Mouse (Mus musculus) midbrain, embryonic 16.5 days (tissue): ENCODE results near the gene Nfx1. TPM values are rescaled to one million over a fixed set of nuclear protein-coding genes. Genes with fewer than 3 reads are reported as not detected.

Experiments used
- ATAC-seq: fragments of 200-750 bp; cut with Nextera tagmentation; 2 replicates; pipeline ENCODE4 v1.8.0; 2017; ENCODE audit warnings: moderate TSS enrichment
- H3K27ac ChIP-seq: fragments of 300-500 bp; sonication (generic); 2 replicates; pipeline ENCODE4 v1.5.1; 2014; ENCODE audit warnings: mild to moderate bottlenecking, low read length, mixed read lengths
- H3K27me3 ChIP-seq: fragments of 300-500 bp; sonication (generic); 2 replicates; pipeline ENCODE4 v1.6.1; 2014; ENCODE audit warnings: low read depth, low read length, mixed read lengths; ENCODE audit not compliant: control insufficient read depth, insufficient read depth
- H3K36me3 ChIP-seq: fragments of 300-500 bp; sonication (generic); 2 replicates; pipeline ENCODE4 v1.6.1; 2014; ENCODE audit warnings: mild to moderate bottlenecking, low read length, moderate library complexity, mixed read lengths; ENCODE audit not compliant: control insufficient read depth, insufficient read depth
- H3K4me1 ChIP-seq: fragments of 300-500 bp; sonication (generic); 2 replicates; pipeline ENCODE4 v1.6.1; 2014; ENCODE audit warnings: mild to moderate bottlenecking, low read length, mixed read lengths; ENCODE audit not compliant: control insufficient read depth, insufficient read depth
- H3K4me2 ChIP-seq: fragments of 300-500 bp; sonication (generic); 2 replicates; pipeline ENCODE4 v1.6.1; 2014; ENCODE audit warnings: mild to moderate bottlenecking, low read length, mixed read lengths
- H3K4me3 ChIP-seq: fragments of 300-500 bp; sonication (generic); 2 replicates; pipeline ENCODE4 v1.5.1; 2014; ENCODE audit warnings: low read depth, mild to moderate bottlenecking, low read length, moderate library complexity, mixed read lengths
- H3K9ac ChIP-seq: fragments of 300-500 bp; sonication (generic); 2 replicates; pipeline ENCODE4 v1.6.1; 2014; ENCODE audit warnings: low read depth, low read length, mixed read lengths
- H3K9me3 ChIP-seq: fragments of 300-500 bp; sonication (generic); replicated peaks from 2 replicates; pipeline ENCODE4 v1.6.1; 2014; ENCODE audit warnings: mild to moderate bottlenecking, low read length, mixed read lengths; ENCODE audit not compliant: control insufficient read depth, poor library complexity, severe bottlenecking
- WGBS: fragments of 180-500 bp; shearing (Covaris S2); extraction: QIAGEN DNeasy Blood & Tissue Kit; methylation state at CpG from one replicate; pipeline ENCODE4 v1.1.7; 2014; 5-methylcytosine and 5-hydroxymethylcytosine counted together
- polyA plus RNA-seq: library from polyadenylated mRNA; unstranded; fragments of >200 nt; fragmentation: Nextera tagmentation; extraction: Ambion mirVana; gene quantifications from 2 replicates; pipeline ENCODE4 v1.2.1, GENCODE M21; 2015

The Nfx1 gene
- polyA plus RNA-seq, 1 experiment from 2014 or later, result 115 TPM

DNA sequence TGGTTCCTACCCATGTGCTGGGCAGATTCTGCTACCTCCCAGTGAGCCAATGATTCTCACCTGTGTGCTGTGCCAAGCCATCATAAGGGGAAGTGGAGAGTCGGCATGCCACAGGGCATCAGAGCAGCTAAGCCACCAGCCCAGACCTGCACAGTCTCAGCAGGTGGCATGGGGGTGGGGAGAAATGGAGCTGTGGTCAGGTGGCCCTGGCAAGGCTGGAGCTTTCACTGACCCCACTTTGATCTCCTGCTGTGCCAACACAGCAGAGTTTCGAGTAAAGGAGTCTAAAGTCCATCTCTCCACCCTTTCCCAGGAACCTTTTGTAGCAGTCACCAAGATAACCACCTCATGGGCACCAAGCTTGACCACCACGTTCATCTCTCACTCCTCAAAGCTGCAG is 57.2 kb downstream of the Nfx1 start:
- Histone ChIP-seq H3K4me1 (no peaks in the 10 kb centered on the region), H3K9ac (no peak overlapping the region), H3K9me3 (no peaks in the 10 kb centered on the region), H3K4me2 (no peak overlapping the region), H3K4me3 (no peak overlapping the region), H3K27me3 (no peaks in the 10 kb centered on the region), H3K27ac (no peak overlapping the region), H3K36me3 (peaks cover 9% of the 10 kb centered on the region)
- ATAC-seq, result no peak
- 95% methylated on average over 3 of the region's 3 CpGs for WGBS

DNA sequence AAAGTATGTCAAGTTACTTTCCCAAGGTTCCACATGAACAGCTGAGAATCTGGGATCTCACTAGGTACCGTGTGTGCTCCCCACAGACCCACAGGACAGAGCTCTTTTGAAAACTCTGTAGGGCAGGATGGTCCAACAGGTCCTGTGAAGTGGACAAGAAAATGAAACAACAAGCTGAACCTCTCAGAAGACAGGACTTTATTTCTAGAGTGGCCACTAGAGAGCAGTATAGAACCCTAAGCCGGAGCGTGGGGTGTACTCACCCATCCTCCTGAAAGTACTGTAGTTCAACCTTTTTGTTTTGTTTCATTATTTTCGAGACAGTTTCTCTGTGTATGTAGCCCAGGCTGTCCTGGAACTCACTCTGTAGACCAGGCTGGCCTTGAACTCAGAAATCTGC is 57.6 kb downstream of the Nfx1 start:
- no peak overlapping the region for H3K9ac ChIP-seq
- peaks cover 6% of the 10 kb centered on the region for H3K36me3 ChIP-seq
- no peaks in the 10 kb centered on the region for H3K9me3 ChIP-seq
- H3K27me3 ChIP-seq, result no peaks in the 10 kb centered on the region
- H3K4me2 ChIP-seq, result no peak overlapping the region
- ATAC-seq, result no peak
- no peak overlapping the region for H3K4me3 ChIP-seq
- H3K4me1 ChIP-seq, result no peaks in the 10 kb centered on the region
- no peak overlapping the region for H3K27ac ChIP-seq
- 90% methylated on average over 4 of the region's 4 CpGs for WGBS

DNA sequence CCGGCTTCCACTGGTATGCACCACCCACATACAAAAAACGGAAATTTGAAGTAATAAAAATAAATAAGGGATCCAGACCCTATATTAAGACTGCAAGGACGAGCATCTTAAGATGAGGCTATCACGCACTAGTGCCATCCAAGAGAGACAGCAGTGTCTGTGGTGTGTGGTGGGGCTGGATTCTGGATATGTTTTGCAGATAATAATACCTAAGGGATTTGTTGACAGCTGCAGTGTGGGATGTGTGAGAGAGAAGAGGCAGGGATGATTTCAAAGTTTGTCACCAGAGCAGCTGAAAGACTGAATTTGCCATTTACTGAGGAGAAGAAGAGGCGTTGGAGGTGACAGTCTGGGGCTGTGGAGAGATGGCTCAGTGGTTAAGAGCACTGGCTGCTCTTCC is 58.7 kb downstream of the Nfx1 start:
- no peaks in the 10 kb centered on the region for H3K27me3 ChIP-seq
- no peak overlapping the region for H3K4me3 ChIP-seq
- ATAC-seq, result no peak
- 93% methylated on average over 5 of the region's 5 CpGs for WGBS
- no peak overlapping the region for H3K9ac ChIP-seq
- no peaks in the 10 kb centered on the region for H3K9me3 ChIP-seq
- peaks cover 5% of the 10 kb centered on the region; the same call in 1 of the 2 replicates for H3K36me3 ChIP-seq
- H3K4me2 ChIP-seq, result no peak overlapping the region
- no peak overlapping the region for H3K27ac ChIP-seq
- no peaks in the 10 kb centered on the region for H3K4me1 ChIP-seq

DNA sequence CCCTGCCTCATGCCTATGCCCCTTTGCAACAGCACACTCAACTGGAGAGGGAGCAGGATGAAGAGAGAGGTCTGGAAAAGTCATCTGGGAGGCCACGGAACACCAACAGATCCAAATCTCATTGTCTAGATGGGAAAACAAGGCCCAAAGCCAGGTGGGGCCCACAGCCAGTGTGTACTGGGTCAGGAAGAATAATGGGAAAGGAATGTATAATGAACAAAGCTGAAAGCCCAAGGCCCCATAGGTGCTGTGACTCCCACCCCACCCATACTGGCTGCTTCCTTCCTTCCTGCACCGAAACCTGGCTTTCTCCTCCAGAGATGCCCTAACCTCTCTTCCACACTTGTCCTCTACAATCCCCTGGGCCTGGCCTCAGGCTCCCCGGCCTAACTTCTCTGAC is 60.5 kb downstream of the Nfx1 start:
- Histone ChIP-seq H3K4me1 (no peaks in the 10 kb centered on the region), H3K9me3 (no peaks in the 10 kb centered on the region), H3K27me3 (no peaks in the 10 kb centered on the region), H3K4me3 (no peak overlapping the region), H3K27ac (no peak overlapping the region), H3K9ac (no peak overlapping the region), H3K36me3 (no peaks in the 10 kb centered on the region; the same call in 1 of the 2 replicates), H3K4me2 (no peak overlapping the region)
- ATAC-seq, result no peak
- WGBS, result 70% methylated on average over 3 of the region's 3 CpGs

DNA sequence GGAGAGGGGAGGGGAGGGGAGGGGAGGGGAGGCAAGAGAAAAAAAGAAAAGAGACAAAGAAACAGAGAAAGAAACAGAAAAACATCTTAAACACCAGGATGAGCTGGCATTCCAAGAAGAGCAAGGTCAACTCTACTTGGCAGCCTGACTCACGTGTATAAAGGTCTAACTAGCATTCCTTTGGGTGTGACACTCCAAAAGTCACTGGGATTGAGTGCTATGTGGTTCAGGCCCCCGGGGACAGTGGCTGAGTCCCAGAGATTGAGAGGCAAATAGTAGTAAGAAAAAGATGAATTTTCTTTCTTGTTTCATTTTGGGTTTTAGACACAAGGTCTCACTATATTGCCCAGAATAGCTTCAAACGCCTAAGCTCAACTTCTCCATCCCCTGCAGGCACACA is 67.2 kb downstream of the Nfx1 start:
- Histone ChIP-seq H3K27ac (no peak overlapping the region), H3K4me2 (no peak overlapping the region), H3K27me3 (no peaks in the 10 kb centered on the region), H3K36me3 (no peaks in the 10 kb centered on the region), H3K4me3 (no peak overlapping the region), H3K9ac (no peak overlapping the region), H3K4me1 (no peaks in the 10 kb centered on the region), H3K9me3 (no peaks in the 10 kb centered on the region)
- WGBS, result 79% methylated on average over 3 of the region's 3 CpGs
- no peak for ATAC-seq

DNA sequence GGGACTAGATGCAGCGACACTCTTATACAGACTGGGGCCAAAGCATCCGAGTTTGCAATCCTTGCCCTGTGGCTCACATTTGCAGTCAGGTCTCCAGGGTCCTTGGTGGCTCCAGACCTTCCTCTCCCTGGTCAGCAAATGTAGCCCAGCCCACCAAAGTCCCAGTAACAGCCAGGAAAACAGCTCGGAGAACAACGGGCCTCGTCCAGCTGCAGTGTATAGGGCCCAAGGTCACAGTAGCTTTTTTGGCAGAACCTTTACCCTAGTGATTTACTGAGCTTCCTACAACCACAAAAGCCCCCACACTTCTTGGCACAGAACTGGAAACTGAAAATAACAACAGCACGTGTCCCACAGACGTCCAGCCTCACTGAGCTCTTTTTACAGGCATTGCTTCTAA is 70.3 kb downstream of the Nfx1 start:
- H3K4me3 ChIP-seq, result no peak overlapping the region
- no peak for ATAC-seq
- no peak overlapping the region for H3K4me2 ChIP-seq
- H3K9ac ChIP-seq, result no peak overlapping the region
- no peaks in the 10 kb centered on the region for H3K9me3 ChIP-seq
- WGBS, result 83% methylated on average over 7 of the region's 7 CpGs
- H3K4me1 ChIP-seq, result no peaks in the 10 kb centered on the region
- H3K36me3 ChIP-seq, result no peaks in the 10 kb centered on the region
- H3K27ac ChIP-seq, result no peak overlapping the region
- no peaks in the 10 kb centered on the region for H3K27me3 ChIP-seq

DNA sequence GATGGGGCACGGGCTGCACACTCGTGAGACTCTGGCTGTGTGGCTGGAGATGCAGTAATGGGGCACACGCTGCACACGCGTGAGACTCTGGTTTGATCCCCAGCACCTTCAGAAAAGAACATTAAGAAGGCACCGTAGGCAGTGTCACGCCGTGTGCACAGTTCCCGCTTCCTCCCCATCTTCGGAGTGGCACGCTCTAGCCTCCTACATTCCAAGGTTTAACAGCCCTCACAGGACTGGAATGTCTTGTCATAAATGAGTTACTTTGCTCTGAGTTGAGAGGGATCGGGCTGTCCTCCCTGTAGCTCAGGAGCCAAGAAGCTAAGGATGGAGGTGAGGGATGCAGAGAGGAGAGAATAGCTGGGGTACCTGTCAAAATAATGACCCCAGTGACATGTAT is 72.2 kb downstream of the Nfx1 start:
- H3K36me3 ChIP-seq, result no peaks in the 10 kb centered on the region
- no peaks in the 10 kb centered on the region for H3K9me3 ChIP-seq
- no peak for ATAC-seq
- no peaks in the 10 kb centered on the region for H3K4me1 ChIP-seq
- H3K27me3 ChIP-seq, result no peaks in the 10 kb centered on the region
- H3K4me2 ChIP-seq, result no peak overlapping the region
- H3K27ac ChIP-seq, result no peak overlapping the region
- no peak overlapping the region for H3K9ac ChIP-seq
- H3K4me3 ChIP-seq, result no peak overlapping the region
- 90% methylated on average over 12 of the region's 12 CpGs for WGBS

DNA sequence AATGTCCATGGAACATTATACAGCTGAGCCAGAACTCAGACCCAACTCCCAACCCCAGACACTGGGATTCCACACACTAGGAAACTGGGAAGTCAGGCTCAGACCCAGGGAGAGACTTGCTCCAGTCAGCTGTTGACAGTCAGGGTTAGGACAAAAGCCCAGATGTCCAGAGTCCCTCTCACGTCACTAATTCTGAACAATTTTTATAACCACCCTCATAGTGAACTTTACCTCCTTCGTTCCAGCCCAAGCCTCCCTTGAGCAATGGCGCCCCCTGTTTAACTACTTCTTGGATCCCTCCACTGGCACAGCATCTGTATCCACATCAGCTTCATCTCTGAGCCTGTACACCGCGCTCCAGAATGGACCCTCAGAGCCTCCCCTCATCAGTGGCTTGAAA is 73.3 kb downstream of the Nfx1 start:
- Histone ChIP-seq H3K9me3 (no peaks in the 10 kb centered on the region), H3K27ac (no peak overlapping the region), H3K4me1 (no peaks in the 10 kb centered on the region), H3K4me3 (no peak overlapping the region), H3K4me2 (no peak overlapping the region), H3K27me3 (no peaks in the 10 kb centered on the region), H3K9ac (no peak overlapping the region), H3K36me3 (no peaks in the 10 kb centered on the region)
- no peak for ATAC-seq
- WGBS, result 69% methylated on average over 5 of the region's 5 CpGs

DNA sequence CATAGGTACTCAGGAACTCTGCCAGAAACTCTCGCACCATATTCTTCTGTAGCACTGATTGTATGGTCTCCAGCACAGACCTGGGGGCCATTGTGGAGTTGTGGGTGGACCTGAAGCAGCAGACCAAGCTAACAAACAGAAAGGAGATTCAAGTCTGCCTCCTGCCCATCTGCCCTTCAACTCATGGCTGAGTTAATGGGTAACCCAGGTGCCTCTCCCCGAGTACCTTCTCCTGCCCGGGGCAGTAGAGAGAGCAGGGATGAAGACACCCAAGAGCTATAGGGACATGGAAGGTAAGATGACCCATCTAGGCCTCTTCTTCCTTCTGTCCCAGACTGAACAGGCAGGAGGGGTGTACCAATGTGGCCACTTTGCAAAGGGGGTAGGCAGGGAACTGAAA is 74.6 kb downstream of the Nfx1 start:
- Histone ChIP-seq H3K27me3 (no peaks in the 10 kb centered on the region), H3K4me2 (no peak overlapping the region), H3K36me3 (no peaks in the 10 kb centered on the region), H3K9ac (no peak overlapping the region), H3K27ac (no peak overlapping the region), H3K4me1 (no peaks in the 10 kb centered on the region), H3K9me3 (no peaks in the 10 kb centered on the region), H3K4me3 (no peak overlapping the region)
- WGBS, result 100% methylated on average over 3 of the region's 3 CpGs
- ATAC-seq, result no peak
